Mouse (Mus musculus) bone marrow, adult 2 months (tissue): Measurements from ENCODE around the gene Olfr568. TPM values are rescaled to one million over a fixed set of nuclear protein-coding genes. Genes with fewer than 3 reads are reported as not detected.

Source experiments
- H3K27ac ChIP-seq: fragments of 200-500 bp; 2 replicates; pipeline ENCODE4 v1.5.1; 2012; ENCODE audit warnings: low read depth, mild to moderate bottlenecking, control low read depth, inconsistent platforms, low read length; ENCODE audit not compliant: control insufficient read depth, poor library complexity, insufficient read depth
- H3K4me1 ChIP-seq: fragments of 200-500 bp; 2 replicates; pipeline ENCODE4 v1.6.1; 2011; ENCODE audit warnings: low read length; ENCODE audit not compliant: control insufficient read depth, insufficient read depth
- H3K4me3 ChIP-seq: fragments of 200-500 bp; replicated peaks from 2 replicates; pipeline ENCODE3; 2011; ENCODE audit warnings: mild to moderate bottlenecking, low read depth, low read length, control low read depth; ENCODE audit not compliant: control insufficient read depth
- CTCF ChIP-seq: fragments of 200-500 bp; IDR thresholded peaks from 2 replicates; pipeline ENCODE4 v1.5.1; 2011; ENCODE audit warnings: low read length, control low read depth; ENCODE audit not compliant: control insufficient read depth, insufficient read depth
- POLR2A ChIP-seq: fragments of 200-500 bp; IDR thresholded peaks from 2 replicates; pipeline ENCODE4 v1.6.1; 2011; ENCODE audit warnings: low read depth, mild to moderate bottlenecking, control low read depth, low read length, borderline replicate concordance; ENCODE audit not compliant: control insufficient read depth
- WGBS: fragments of 180-500 bp; shearing (Covaris S2); methylation state at CpG from one replicate; pipeline ENCODE4 v1.1.7; 2018; 5-methylcytosine and 5-hydroxymethylcytosine counted together
- polyA plus RNA-seq: library from polyadenylated mRNA; stranded (reverse); fragments of >200 nt; gene quantifications from 2 replicates; pipeline ENCODE4 v1.2.4, GENCODE M21; 2011; ENCODE audit warnings: low replicate concordance; ENCODE audit not compliant: missing spikeins, insufficient read depth, insufficient read length

The Olfr568 gene
- polyA plus RNA-seq, 1 experiment: not detected

GRCm38 (mm10) chr7:102924109-102924508 is 47.2 kb downstream of the Olfr568 start, which contains the start of gene Olfr572:
Gene Olfr572, plus strand, starts transcription at chr7:102924409.
- 67% methylated on average over 1 of the region's 1 CpGs for WGBS

GRCm38 (mm10) chr7:102927105-102927504 is 50.2 kb downstream of the Olfr568 start:
- Histone ChIP-seq H3K4me3 (no peak overlapping the region), H3K27ac (no peak overlapping the region), H3K4me1 (no peaks in the 10 kb centered on the region)
- 13% methylated on average over 3 of the region's 3 CpGs for WGBS
- TF ChIP-seq CTCF: no peak
- no peak for TF ChIP-seq POLR2A

More at GRCm38 (mm10) chr7:102924109-102924508, 47.2 kb downstream of the Olfr568 start, which contains the start of gene Olfr572:
- TF ChIP-seq POLR2A: no peak
- TF ChIP-seq CTCF: no peak
- H3K27ac ChIP-seq: no peak within 1 kb of the TSS
- H3K4me3 ChIP-seq: no peak within 1 kb of the TSS
- H3K4me1 ChIP-seq: no peaks in the 10 kb centered on the region

Other genes starting within 250 kb of the Olfr568 start
- gene Olfr554, start 238.7 kb upstream of the Olfr568 start, polyA plus RNA-seq: 0.90 TPM in 1 of 2 replicates, not detected in the other
- not detected in 2 replicates for gene Olfr555, start 218.3 kb upstream of the Olfr568 start, polyA plus RNA-seq
- gene Olfr556, start 212.2 kb upstream of the Olfr568 start, polyA plus RNA-seq: not detected in 2 replicates
- 2.1 and 3.7 TPM in 2 replicates for gene Trim68, start 189.8 kb upstream of the Olfr568 start, polyA plus RNA-seq
- gene Olfr557, start 181.2 kb upstream of the Olfr568 start, polyA plus RNA-seq: not detected in 2 replicates
- not detected in 2 replicates for gene Olfr558, start 174.9 kb upstream of the Olfr568 start, polyA plus RNA-seq
- not detected in 2 replicates for gene Olfr33, start 158.1 kb upstream of the Olfr568 start, polyA plus RNA-seq
- not detected in 2 replicates for gene Olfr559, start 149.6 kb upstream of the Olfr568 start, polyA plus RNA-seq
- not detected in 2 replicates for gene Olfr560, start 117.8 kb upstream of the Olfr568 start, polyA plus RNA-seq
- gene Olfr78, start 117.7 kb upstream of the Olfr568 start, polyA plus RNA-seq: 0.29 TPM in 1 of 2 replicates, not detected in the other
- gene Olfr561, start 105.9 kb upstream of the Olfr568 start, polyA plus RNA-seq: not detected in 2 replicates
- not detected in 2 replicates for gene Olfr564, start 73.6 kb upstream of the Olfr568 start, polyA plus RNA-seq
- gene Olfr566, start 18.4 kb upstream of the Olfr568 start, polyA plus RNA-seq: not detected in 2 replicates
- gene Olfr569, start 13.8 kb downstream of the Olfr568 start, polyA plus RNA-seq: not detected in 2 replicates
- not detected in 2 replicates for gene Olfr570, start 17.5 kb downstream of the Olfr568 start, polyA plus RNA-seq
- gene Olfr571, start 40.4 kb downstream of the Olfr568 start, polyA plus RNA-seq: 0.90 and 1.1 TPM in 2 replicates
- not detected in 2 replicates for gene Olfr572, start 47.3 kb downstream of the Olfr568 start, polyA plus RNA-seq
- not detected in 2 replicates for gene Olfr573-ps1, start 65.5 kb downstream of the Olfr568 start, polyA plus RNA-seq
- not detected in 2 replicates for gene Olfr574, start 71.3 kb downstream of the Olfr568 start, polyA plus RNA-seq
- gene Olfr575, start 81.7 kb downstream of the Olfr568 start, polyA plus RNA-seq: not detected in 2 replicates
- not detected in 2 replicates for gene Olfr576, start 85.5 kb downstream of the Olfr568 start, polyA plus RNA-seq
- not detected in 2 replicates for gene Olfr577, start 98.8 kb downstream of the Olfr568 start, polyA plus RNA-seq
- gene Olfr578, start 112.2 kb downstream of the Olfr568 start, polyA plus RNA-seq: not detected in 2 replicates
- not detected in 2 replicates for gene Olfr582, start 160.9 kb downstream of the Olfr568 start, polyA plus RNA-seq
- gene Olfr583, start 174.2 kb downstream of the Olfr568 start, polyA plus RNA-seq: not detected in 2 replicates
- not detected in 2 replicates for gene Olfr584, start 204.8 kb downstream of the Olfr568 start, polyA plus RNA-seq
- gene Olfr585, start 220.6 kb downstream of the Olfr568 start, polyA plus RNA-seq: not detected in 2 replicates
- not detected in 2 replicates for gene Olfr586, start 248.5 kb downstream of the Olfr568 start, polyA plus RNA-seq